Mouse (Mus musculus): Measurements from ENCODE around the gene Scfd2.

The Scfd2 gene

GRCm38 (mm10) chr5:74311200-74311825, 220.2 kb downstream of the Scfd2 start:
- ATAC-seq (ENCODE audit: low TSS enrichment) = no peak; the same call in 1 of the 2 replicates

- ATAC-seq (ENCODE audit: low TSS enrichment) = no peak
Observed at GRCm38 (mm10) chr5:74310101-74310500, 221.5 kb downstream of the Scfd2 start.

- no peak for ATAC-seq (ENCODE audit: low TSS enrichment)
Observed at GRCm38 (mm10) chr5:74307242-74307641, 224.3 kb downstream of the Scfd2 start.

DNA sequence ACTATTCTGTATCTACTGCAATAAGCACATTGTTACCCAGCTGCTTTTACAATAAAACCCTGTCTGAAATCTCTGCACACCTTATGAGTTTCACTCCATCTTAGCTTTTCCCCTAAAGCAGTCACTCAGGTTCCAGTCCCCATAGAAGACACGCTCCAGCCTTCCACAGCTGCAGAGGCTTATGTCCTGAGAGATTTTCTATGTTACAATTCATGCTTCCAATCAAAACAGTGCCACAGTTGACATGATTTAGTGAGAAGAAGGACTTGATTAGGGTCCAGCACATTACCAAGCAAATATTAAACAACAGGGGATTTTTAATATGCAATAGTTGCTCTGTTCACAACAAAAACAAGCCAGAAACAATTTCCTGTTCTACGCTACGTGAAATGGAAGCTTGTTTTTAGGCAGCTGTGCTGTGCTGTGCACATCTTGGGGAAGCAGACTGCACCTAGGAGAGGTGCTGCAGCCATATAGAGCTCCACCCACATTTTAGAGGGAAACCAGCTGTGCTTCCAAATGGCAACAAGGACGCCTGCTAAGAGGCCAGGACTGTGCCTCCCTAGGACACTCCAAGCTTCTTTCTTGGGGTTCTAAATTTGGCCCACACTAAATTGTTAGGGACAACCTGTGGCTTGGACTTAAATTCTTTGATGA, 225.9 kb downstream of the Scfd2 start:
- ATAC-seq (ENCODE audit: low TSS enrichment) = peak; percentile 31; the same call in 1 of the 2 replicates

GRCm38 (mm10) chr5:74304767-74305166, 226.8 kb downstream of the Scfd2 start:
- ATAC-seq (ENCODE audit: low TSS enrichment) = no peak

DNA sequence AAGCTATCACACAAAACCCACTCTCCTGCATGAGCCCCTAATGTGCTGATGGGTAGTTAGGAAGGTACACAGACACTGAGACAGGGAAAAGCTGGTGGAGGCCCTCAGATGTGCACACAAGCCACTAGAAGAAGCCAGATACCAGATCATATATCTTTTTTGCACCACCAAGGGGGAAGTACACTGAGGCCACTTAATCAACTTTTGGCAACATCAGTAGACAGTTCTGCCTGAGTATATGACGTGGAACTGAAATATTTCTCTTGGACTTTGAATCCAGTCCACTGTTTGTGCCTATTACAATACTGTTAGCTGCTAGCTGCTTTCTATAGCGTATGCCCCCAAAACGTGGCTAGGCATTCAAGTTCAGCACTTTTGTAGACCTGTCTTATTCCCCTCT, 229.2 kb downstream of the Scfd2 start:
- ATAC-seq (ENCODE audit: low TSS enrichment) = no peak

DNA sequence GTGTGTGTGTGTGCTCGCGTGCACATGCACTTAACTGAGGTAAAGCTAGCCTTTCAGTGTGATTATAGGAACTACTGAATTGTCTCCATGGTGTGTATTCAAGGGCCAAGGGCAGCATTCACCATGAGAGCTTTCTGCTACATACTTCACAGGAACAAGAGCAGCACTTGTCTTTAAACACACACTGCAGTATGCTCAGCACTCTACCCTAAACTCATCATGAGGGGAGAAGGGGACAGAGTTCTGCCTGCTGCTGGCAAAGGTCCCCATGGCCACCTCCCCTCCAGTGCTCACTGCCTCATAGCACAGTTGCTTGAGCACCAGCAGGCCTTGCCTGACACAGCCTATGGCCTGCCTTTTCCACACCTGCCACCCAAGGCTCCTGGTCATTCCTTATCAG, 230.1 kb downstream of the Scfd2 start:
- no peak for ATAC-seq (ENCODE audit: low TSS enrichment)

- ATAC-seq (ENCODE audit: low TSS enrichment) = no peak
Observed at GRCm38 (mm10) chr5:74300931-74301330, 230.6 kb downstream of the Scfd2 start.

DNA sequence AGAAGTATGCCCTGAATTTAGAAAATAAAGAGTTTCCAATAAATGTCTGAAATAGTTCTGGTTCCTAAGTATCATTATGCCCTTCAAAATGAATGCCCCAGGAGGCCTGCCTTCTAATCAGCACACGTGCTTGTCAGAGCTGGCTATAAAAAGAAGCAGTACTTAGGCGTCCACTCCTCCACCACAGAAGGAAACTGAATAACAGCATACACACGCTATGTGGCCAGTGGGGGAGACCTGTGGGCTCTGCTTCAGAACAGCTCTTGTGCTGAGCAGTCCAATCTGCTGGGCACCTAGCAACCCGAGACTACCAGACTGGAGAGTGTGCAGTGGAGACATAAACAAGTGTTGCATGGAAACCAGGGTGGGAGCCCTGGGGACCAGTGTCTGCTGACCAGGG, 231.4 kb downstream of the Scfd2 start:
- ATAC-seq (ENCODE audit: low TSS enrichment) = peak; percentile 80

- no peak for ATAC-seq (ENCODE audit: low TSS enrichment)
Observed at GRCm38 (mm10) chr5:74297113-74297512, 234.4 kb downstream of the Scfd2 start.

DNA sequence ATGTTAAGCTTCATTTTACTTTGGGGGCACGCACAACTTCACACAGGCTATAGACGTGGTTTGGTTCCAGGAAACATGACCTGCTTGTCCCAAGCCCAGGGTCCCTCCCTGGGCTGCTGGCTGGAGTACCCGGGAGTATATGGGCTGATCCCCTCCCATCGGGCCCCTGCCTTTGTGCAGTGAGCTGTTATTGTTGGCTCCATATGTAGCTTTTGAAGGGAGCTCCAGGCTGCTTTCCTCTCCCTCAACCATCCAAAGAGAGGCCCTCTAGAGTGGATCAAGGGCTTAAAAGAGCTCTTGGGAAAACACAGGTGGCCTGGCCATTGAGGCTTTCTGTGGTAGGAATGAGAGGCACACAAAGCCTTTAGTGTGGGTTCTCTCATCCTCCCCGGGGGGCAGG, 235.5 kb downstream of the Scfd2 start:
- ATAC-seq (ENCODE audit: low TSS enrichment) = no peak

- ATAC-seq (ENCODE audit: low TSS enrichment) = no peak
Observed at GRCm38 (mm10) chr5:74293513-74293912, 238.0 kb downstream of the Scfd2 start.

DNA sequence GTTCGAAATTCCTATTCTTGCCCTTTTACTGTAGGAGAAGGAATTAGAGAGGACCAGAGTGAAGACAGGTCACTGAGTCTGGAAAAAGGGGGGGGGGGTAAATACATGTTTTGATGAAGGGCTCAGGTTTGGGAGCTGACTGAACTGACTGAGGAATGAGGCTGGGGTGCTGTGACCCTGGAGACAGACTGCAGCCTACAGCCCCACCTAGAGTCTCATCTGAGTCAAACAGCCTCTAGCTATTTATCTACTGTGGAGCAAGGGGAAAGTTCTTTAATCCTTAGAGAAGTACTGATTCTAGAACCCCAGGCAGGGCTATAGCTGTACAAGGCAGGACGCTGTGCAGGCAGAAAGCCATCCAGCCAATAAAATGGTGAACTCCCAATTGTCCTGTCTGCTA, 239.5 kb downstream of the Scfd2 start:
- no peak for ATAC-seq (ENCODE audit: low TSS enrichment)

- ATAC-seq (ENCODE audit: low TSS enrichment) = no peak
Observed at GRCm38 (mm10) chr5:74291575-74291974, 240.0 kb downstream of the Scfd2 start.

DNA sequence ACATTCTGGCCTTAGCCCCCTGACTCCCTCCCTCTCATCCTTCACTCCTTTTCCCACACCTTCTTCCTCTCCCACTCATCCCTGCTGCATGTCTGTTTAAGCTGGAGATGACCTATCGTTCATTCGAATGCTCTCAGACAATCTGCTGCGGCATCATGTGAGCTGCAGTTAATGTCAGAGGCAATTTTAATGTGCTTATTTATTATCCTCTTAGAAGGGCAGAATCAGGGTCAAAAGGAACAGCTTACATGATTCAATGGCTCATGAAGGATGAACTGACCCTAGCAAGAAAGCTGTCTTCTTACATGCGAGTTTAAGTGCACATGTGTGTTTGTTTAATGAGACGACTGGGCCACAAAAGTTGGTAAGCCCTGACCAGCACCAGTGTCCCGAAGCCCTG, 241.6 kb downstream of the Scfd2 start:
- ATAC-seq (ENCODE audit: low TSS enrichment) = no peak

DNA sequence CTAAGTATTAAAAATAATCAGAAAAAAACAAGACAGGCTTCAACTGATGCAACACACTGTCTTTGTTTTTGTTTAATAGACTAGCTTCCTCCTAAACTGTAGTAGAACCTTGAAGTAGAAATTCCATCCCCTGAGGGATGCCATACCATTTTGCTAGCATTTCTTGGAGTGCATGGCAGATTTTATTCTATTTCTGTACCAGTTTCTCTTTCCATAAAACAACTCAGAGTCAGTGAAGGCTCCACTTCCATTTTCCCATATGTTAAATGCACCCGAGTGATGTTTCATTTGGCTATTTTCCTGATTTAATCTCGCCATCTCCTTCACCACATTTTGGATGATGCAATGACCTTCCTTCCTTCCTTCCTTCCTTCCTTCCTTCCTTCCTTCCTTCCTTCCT, 243.4 kb downstream of the Scfd2 start:
- ATAC-seq (ENCODE audit: low TSS enrichment) = peak; percentile 76

- no peak for ATAC-seq (ENCODE audit: low TSS enrichment)
Observed at GRCm38 (mm10) chr5:74286301-74286700, 245.3 kb downstream of the Scfd2 start.

DNA sequence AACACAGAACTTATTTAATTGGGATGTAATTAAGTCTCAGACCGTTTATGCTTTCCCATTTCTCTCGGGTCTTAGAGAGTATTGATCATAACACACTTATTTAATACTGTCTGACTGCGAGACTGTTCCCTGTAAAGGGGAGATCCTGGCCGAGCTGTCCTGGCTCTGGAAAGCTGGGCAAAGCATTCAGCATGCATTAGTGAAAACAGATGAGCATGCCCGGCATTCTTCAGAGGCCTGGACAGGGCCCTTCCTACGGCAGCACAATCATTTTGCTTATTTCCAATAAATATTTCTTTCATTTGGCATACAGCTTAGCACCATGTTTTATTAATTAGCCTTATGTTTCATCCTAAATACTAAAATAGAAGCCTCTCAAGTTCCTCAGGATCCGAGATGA, 245.8 kb downstream of the Scfd2 start:
- no peak for ATAC-seq (ENCODE audit: low TSS enrichment)

DNA sequence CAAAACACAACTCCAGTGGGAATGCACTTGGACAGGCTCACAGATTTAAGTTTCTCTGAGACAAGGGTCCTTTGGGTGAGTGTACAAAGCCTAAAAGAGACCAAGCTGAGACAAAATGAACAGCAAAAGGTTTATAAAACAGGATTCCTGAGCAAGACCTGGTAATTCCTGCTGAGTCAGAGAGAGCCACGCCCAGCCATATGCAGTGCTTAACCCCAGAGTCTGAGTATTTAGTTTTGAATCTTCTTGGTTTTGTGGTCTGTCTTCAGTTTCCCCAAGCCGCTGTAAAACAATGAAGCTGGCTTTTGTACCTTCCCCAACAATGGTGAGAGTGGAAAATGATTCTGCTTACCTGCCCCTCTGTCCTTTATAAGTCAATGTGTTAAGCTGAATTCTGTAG, 246.3 kb downstream of the Scfd2 start:
- ATAC-seq (ENCODE audit: low TSS enrichment) = no peak

GRCm38 (mm10) chr5:74283545-74283944, 248.0 kb downstream of the Scfd2 start:
- peak; percentile 80 for ATAC-seq (ENCODE audit: low TSS enrichment)

GRCm38 (mm10) chr5:74281480-74281879, 250.1 kb downstream of the Scfd2 start:
- no peak for ATAC-seq (ENCODE audit: low TSS enrichment)

DNA sequence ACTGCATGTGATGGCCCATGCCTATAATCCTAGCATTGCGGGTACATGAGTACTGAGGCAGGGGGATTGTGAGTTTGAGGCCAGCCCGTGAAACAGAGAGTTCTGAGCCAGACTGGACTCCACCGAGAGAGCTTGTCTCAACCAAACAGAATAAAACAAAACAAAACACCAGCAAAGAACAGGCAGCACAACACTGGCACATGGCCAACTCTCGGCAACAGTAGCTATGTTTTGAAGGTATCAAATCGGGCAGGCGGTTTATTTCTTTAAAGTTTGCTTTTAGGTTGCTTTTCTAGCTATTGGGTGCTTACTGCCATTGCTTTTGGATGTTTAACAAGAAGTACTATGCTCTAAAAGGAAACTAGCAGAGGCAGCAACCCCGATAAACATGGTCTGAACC, 251.9 kb downstream of the Scfd2 start:
- ATAC-seq (ENCODE audit: low TSS enrichment) = no peak

GRCm38 (mm10) chr5:74278428-74278827, 253.1 kb downstream of the Scfd2 start:
- ATAC-seq (ENCODE audit: low TSS enrichment) = no peak

- peak; percentile 78 for ATAC-seq (ENCODE audit: low TSS enrichment)
Observed at GRCm38 (mm10) chr5:74277712-74278111, 253.8 kb downstream of the Scfd2 start.
